Mouse (Mus musculus) liver, embryonic 14.5 days (tissue): ENCODE measurements around the gene Tcea3. TPM values are rescaled to one million over a fixed set of nuclear protein-coding genes. Genes with fewer than 3 reads are reported as not detected.

Source experiments
- ATAC-seq: fragments of 200-750 bp; cut with Nextera tagmentation; 2 replicates; pipeline ENCODE4 v1.8.0; 2017; ENCODE audit warnings: moderate number of reproducible peaks, mild to moderate bottlenecking, moderate library complexity; ENCODE audit not compliant: insufficient read depth
- DNase-seq, 3 experiments: peaks; one replicate each; pipeline ENCODE4 v3.0.0-alpha.2; 2012 to 2013; ENCODE audit warnings: low read depth in 3 of 3, low spot score in 3 of 3
- H3K27ac ChIP-seq: fragments of 300-500 bp; sonication (generic); 2 replicates; pipeline ENCODE4 v1.5.1; 2014; ENCODE audit warnings: moderate library complexity, mild to moderate bottlenecking, control low read depth, inconsistent platforms
- H3K27me3 ChIP-seq: fragments of 300-500 bp; sonication (generic); 2 replicates; pipeline ENCODE4 v1.6.1; 2014; ENCODE audit warnings: mild to moderate bottlenecking, low read length, moderate library complexity; ENCODE audit not compliant: control insufficient read depth, insufficient read depth
- H3K36me3 ChIP-seq: fragments of 300-500 bp; sonication (generic); replicated peaks from 2 replicates; pipeline ENCODE4 v1.6.1; 2014; ENCODE audit warnings: low read depth; ENCODE audit not compliant: control insufficient read depth, insufficient read depth
- H3K4me1 ChIP-seq, 2 experiments: fragments of 200-500 bp in 1 of 2; fragments of 300-500 bp in 1 of 2; sonication (generic) in 1 of 2; replicated peaks; 2 replicates each; pipeline ENCODE4 v1.6.1; 2012 to 2014; ENCODE audit warnings: antibody characterized with exemption in 1 of 2, inconsistent platforms in 1 of 2, low read length in 1 of 2; ENCODE audit not compliant: control insufficient read depth in 2 of 2, insufficient read depth in 2 of 2
- H3K4me2 ChIP-seq: fragments of 300-500 bp; sonication (generic); 2 replicates; pipeline ENCODE4 v1.6.1; 2014; ENCODE audit warnings: low read depth, mild to moderate bottlenecking, control low read depth, moderate library complexity
- H3K4me3 ChIP-seq, 2 experiments: fragments of 200-500 bp in 1 of 2; fragments of 300-500 bp in 1 of 2; sonication (generic) in 1 of 2; 2 replicates each; pipeline ENCODE4 v1.5.1; 2012 to 2014; ENCODE audit warnings: low read depth in 2 of 2, low read length in 2 of 2, mild to moderate bottlenecking in 2 of 2, control low read depth in 1 of 2, inconsistent platforms in 1 of 2, moderate library complexity in 1 of 2; ENCODE audit not compliant: insufficient read depth in 1 of 2
- H3K9ac ChIP-seq: fragments of 300-500 bp; sonication (generic); replicated peaks from 2 replicates; pipeline ENCODE4 v1.6.1; 2014; ENCODE audit warnings: mild to moderate bottlenecking, control low read depth, moderate library complexity
- H3K9me3 ChIP-seq: fragments of 300-500 bp; sonication (generic); 2 replicates; pipeline ENCODE4 v1.6.1; 2016; ENCODE audit warnings: low read length, mixed read lengths; ENCODE audit not compliant: control insufficient read depth
- CTCF ChIP-seq: IDR thresholded peaks from 2 replicates; pipeline ENCODE4 v1.5.1; 2016; ENCODE audit warnings: antibody characterized with exemption, low read depth, control low read depth
- EP300 ChIP-seq: IDR thresholded peaks from 2 replicates; pipeline ENCODE4 v1.6.1; 2016; ENCODE audit warnings: antibody characterized with exemption, low read depth
- WGBS: fragments of 180-500 bp; shearing (Covaris S2); extraction: QIAGEN DNeasy Blood & Tissue Kit; methylation state at CpG from one replicate; pipeline ENCODE4 v1.1.7; 2014; ENCODE audit not compliant: insufficient replicate concordance; 5-methylcytosine and 5-hydroxymethylcytosine counted together
- polyA plus RNA-seq, 2 experiments: library from polyadenylated mRNA; depleted of rRNA in 1 of 2; stranded (reverse) in 1 of 2; unstranded in 1 of 2; fragments of >200 nt; fragmentation: Nextera tagmentation in 1 of 2; extraction: Ambion mirVana in 1 of 2; gene quantifications; 2 replicates each; pipeline versions ENCODE4 v1.2.1 to v1.2.3; 2012 to 2014

The Tcea3 gene
- polyA plus RNA-seq, 2 experiments, result 4.8 to 12.4 TPM

- Histone ChIP-seq H3K4me2 (no peak overlapping the region), H3K36me3 (no peaks in the 10 kb centered on the region), H3K27me3 (peaks cover 11% of the 10 kb centered on the region), H3K9me3 (no peaks in the 10 kb centered on the region), H3K4me3 (no peak overlapping the region), H3K4me1 (no peaks in the 10 kb centered on the region), H3K27ac (no peak overlapping the region), H3K9ac (no peak overlapping the region)
- no peak for ATAC-seq
- TF ChIP-seq CTCF (no peak), EP300 (no peak)
- WGBS, result 59% methylated on average over 5 of the region's 5 CpGs
- no peak for DNase-seq
These were observed 23.3 kb upstream of the Tcea3 start for GRCm38 (mm10) chr4:136224240-136224559.

- Histone ChIP-seq H3K9me3 (no peaks in the 10 kb centered on the region), H3K9ac (no peak overlapping the region), H3K36me3 (no peaks in the 10 kb centered on the region), H3K27ac (no peak overlapping the region), H3K4me2 (no peak overlapping the region), H3K4me1 (no peaks in the 10 kb centered on the region), H3K27me3 (peaks cover 6% of the 10 kb centered on the region; the same call in 1 of the 2 replicates), H3K4me3 (no peak overlapping the region)
- ATAC-seq, result no peak
- no peak for TF ChIP-seq CTCF
- TF ChIP-seq EP300, result no peak
- DNase-seq, result no peak
- 54% methylated on average over 23 of the region's 23 CpGs for WGBS
These were observed 22.7 kb upstream of the Tcea3 start for GRCm38 (mm10) chr4:136224677-136225460.

- Histone ChIP-seq H3K36me3 (no peaks in the 10 kb centered on the region), H3K4me2 (no peak overlapping the region), H3K9ac (no peak overlapping the region), H3K4me1 (no peaks in the 10 kb centered on the region), H3K4me3 (no peak overlapping the region), H3K27me3 (no peaks in the 10 kb centered on the region), H3K27ac (no peak overlapping the region), H3K9me3 (no peaks in the 10 kb centered on the region)
- no peak for ATAC-seq
- no peak for DNase-seq
- TF ChIP-seq CTCF (no peak), EP300 (no peak)
- WGBS, result 51% methylated on average over 7 of the region's 7 CpGs
These were observed 20.1 kb upstream of the Tcea3 start for GRCm38 (mm10) chr4:136227408-136227807.

GRCm38 (mm10) chr4:136228640-136229039 is 18.9 kb upstream of the Tcea3 start:
- no peaks in the 10 kb centered on the region for H3K27me3 ChIP-seq
- H3K27ac ChIP-seq, result no peak overlapping the region
- H3K36me3 ChIP-seq, result no peaks in the 10 kb centered on the region
- no peaks in the 10 kb centered on the region for H3K9me3 ChIP-seq
- DNase-seq (no peak), ATAC-seq (no peak)
- 50% methylated on average over 5 of the region's 5 CpGs for WGBS
- H3K4me3 ChIP-seq, result no peak overlapping the region
- H3K4me2 ChIP-seq, result no peak overlapping the region
- TF ChIP-seq CTCF, result no peak
- TF ChIP-seq EP300, result no peak
- no peaks in the 10 kb centered on the region for H3K4me1 ChIP-seq
- no peak overlapping the region for H3K9ac ChIP-seq

GRCm38 (mm10) chr4:136238669-136239068 is 8.9 kb upstream of the Tcea3 start:
- H3K27me3 ChIP-seq, result peaks cover 25% of the 10 kb centered on the region

More at GRCm38 (mm10) chr4:136238669-136239068, 8.9 kb upstream of the Tcea3 start:
- no peak for ATAC-seq
- H3K4me3 ChIP-seq, result no peak overlapping the region
- no peak overlapping the region for H3K4me2 ChIP-seq
- H3K9ac ChIP-seq, result no peak overlapping the region
- TF ChIP-seq EP300 (no peak), CTCF (no peak)
- H3K9me3 ChIP-seq, result no peaks in the 10 kb centered on the region
- no peak overlapping the region for H3K27ac ChIP-seq
- no peaks in the 10 kb centered on the region for H3K4me1 ChIP-seq
- 10% methylated on average over 13 of the region's 13 CpGs for WGBS
- H3K36me3 ChIP-seq, result no peaks in the 10 kb centered on the region
- no peak for DNase-seq
